Mouse (Mus musculus): Measurements from ENCODE around the gene Uckl1.
A peak's percentile ranks its signal among the peaks of the same experiment; 100 is the strongest.

The Uckl1 gene

GRCm38 (mm10) chr2:181571941-181572670 lies 12.6 kb downstream of the Uckl1 start:
- DNase-seq = peak; percentile 80

- DNase-seq = peak; percentile 86
These were observed 13.6 kb downstream of the Uckl1 start for GRCm38 (mm10) chr2:181570921-181571595.

GRCm38 (mm10) chr2:181570375-181570774 lies 14.3 kb downstream of the Uckl1 start:
- DNase-seq = peak; percentile 90

- DNase-seq = peak; percentile 89
These were observed 14.8 kb downstream of the Uckl1 start for GRCm38 (mm10) chr2:181569856-181570255.

GRCm38 (mm10) chr2:181568272-181569008 lies 16.3 kb downstream of the Uckl1 start:
- DNase-seq = peak; percentile 89

GRCm38 (mm10) chr2:181567338-181567737 lies 17.4 kb downstream of the Uckl1 start:
- DNase-seq = peak; percentile 72

GRCm38 (mm10) chr2:181553772-181554171 lies 30.9 kb downstream of the Uckl1 start:
- DNase-seq = no peak

GRCm38 (mm10) chr2:181550233-181550632 lies 34.5 kb downstream of the Uckl1 start:
- peak; percentile 78 for DNase-seq

GRCm38 (mm10) chr2:181548682-181549081 lies 36.0 kb downstream of the Uckl1 start:
- DNase-seq = peak; percentile 89

GRCm38 (mm10) chr2:181548227-181548626 lies 36.5 kb downstream of the Uckl1 start:
- peak; percentile 24 for DNase-seq

- peak; percentile 45 for DNase-seq
These were observed 38.5 kb downstream of the Uckl1 start for GRCm38 (mm10) chr2:181546142-181546541.

GRCm38 (mm10) chr2:181541761-181542380 lies 42.8 kb downstream of the Uckl1 start:
- DNase-seq = peak; percentile 74

- DNase-seq = peak; percentile 96
These were observed 47.1 kb downstream of the Uckl1 start for GRCm38 (mm10) chr2:181537444-181538047.

- peak; percentile 94 for DNase-seq
These were observed 48.3 kb downstream of the Uckl1 start for GRCm38 (mm10) chr2:181536410-181536809.

GRCm38 (mm10) chr2:181532589-181532988 lies 52.1 kb downstream of the Uckl1 start:
- DNase-seq = peak; percentile 53

GRCm38 (mm10) chr2:181529076-181529475 lies 55.6 kb downstream of the Uckl1 start:
- no peak for DNase-seq

- DNase-seq = no peak
These were observed 59.2 kb downstream of the Uckl1 start for GRCm38 (mm10) chr2:181525526-181525925.

GRCm38 (mm10) chr2:181522811-181523210 lies 61.9 kb downstream of the Uckl1 start:
- DNase-seq = peak; percentile 72

- DNase-seq = peak; percentile 81
These were observed 63.2 kb downstream of the Uckl1 start for GRCm38 (mm10) chr2:181521491-181521890.

GRCm38 (mm10) chr2:181520936-181521227 lies 63.8 kb downstream of the Uckl1 start:
- DNase-seq = no peak

GRCm38 (mm10) chr2:181520118-181520935 lies 64.4 kb downstream of the Uckl1 start, which contains the start of gene Dnajc5:
Dnajc5 (plus strand) TSS chr2:181520485.
- DNase-seq = peak; percentile 100

- DNase-seq = peak; percentile 74
These were observed 65.5 kb downstream of the Uckl1 start for GRCm38 (mm10) chr2:181519201-181519600.

All from heart, adult 11 months (tissue).